In genomic region chr11:78262550-78262949, GRCm38 (mm10) we compare ENCODE assay signal across 8 mouse cellular contexts. TPM values are rescaled to one million over a fixed set of nuclear protein-coding genes. Genes with fewer than 3 reads are reported as not detected.
DNase-seq lines count a peak whose midpoint lies in the region; ATAC-seq lines count a peak whose summit lies in the region.

No protein-coding gene starts in this region.

- peak overlapping the region; percentile 75 for H3K4me2 ChIP-seq in forebrain, embryonic 14.5 days (ENCODE audit: low read length)

- peak overlapping the region; percentile 85; the same call in 1 of the 2 replicates for H3K9ac ChIP-seq in forebrain, embryonic 14.5 days (ENCODE audit: low read length)

- peaks cover 7% of the 10 kb centered on the region; the same call in 1 of the 2 replicates for H3K4me1 ChIP-seq in forebrain, embryonic 14.5 days (ENCODE audit: control insufficient read depth, insufficient read depth, low read length)

- H3K36me3 ChIP-seq in forebrain, embryonic 14.5 days (ENCODE audit: control insufficient read depth, insufficient read depth, low read length), result peaks cover 41% of the 10 kb centered on the region

- H3K9me3 ChIP-seq in forebrain, embryonic 14.5 days (replicated peaks; ENCODE audit: control insufficient read depth, low read length), result no peaks in the 10 kb centered on the region

- H3K27ac ChIP-seq in forebrain, embryonic 14.5 days (ENCODE audit: low read depth, low read length), result no peak overlapping the region

- DNase-seq in R1 (ENCODE audit: low read depth, low spot score), result peak; percentile 91
- DNase-seq in cerebellum, adult 11-12 months, result peak; percentile 43
- DNase-seq in forebrain, embryonic 14.5 days (ENCODE audit: low spot score), result peak; percentile 76
- peak; percentile 54 for DNase-seq in heart, postnatal 4 days
- peak; percentile 25 to 52 for DNase-seq in layer of hippocampus, postnatal 14 days (ENCODE audit: low spot score in 2 of 2)
- DNase-seq in lung, postnatal 14 days, result peak; percentile 62
- peak; percentile 49 for DNase-seq in right cerebral cortex, adult 18-20 months

- no peaks in the 10 kb centered on the region for H3K27me3 ChIP-seq in forebrain, embryonic 14.5 days (replicated peaks; ENCODE audit: control insufficient read depth, insufficient read depth, low read length)

- peak overlapping the region; percentile 79 for H3K4me3 ChIP-seq in forebrain, embryonic 14.5 days (ENCODE audit: low read depth, low read length)

- WGBS in forebrain, embryonic 14.5 days, result 4% methylated on average over 8 of the region's 8 CpGs

- no peak for ATAC-seq in forebrain, embryonic 14.5 days
- ATAC-seq in inflammation-experienced regulatory T-cells, adult 6 months, result no peak

RNA-seq across cellular contexts. Expression of gene 2610507B11Rik, which starts 1.0 kb away (rescaled TPM):
- polyA plus RNA-seq in forebrain, embryonic 14.5 days (2014; fragmentation: Nextera tagmentation; extraction: Ambion mirVana), result 49.4 and 56.0 TPM in 2 replicates
- total RNA-seq in heart, postnatal 4 days (2021), result 100 to 1,000 TPM; 178 to 185 TPM
- 100 to 1,000 TPM; 210 TPM for total RNA-seq in layer of hippocampus, postnatal 14 days (2021)
- 10 to 100 TPM; 26.4 to 41.9 (median 27.3) TPM for polyA plus RNA-seq in inflammation-experienced regulatory T-cells, adult 6 months (2017; shearing (Covaris generic))

RNA-seq across cellular contexts. Expression of gene Supt6, which starts 16.8 kb away (rescaled TPM):
- polyA plus RNA-seq in forebrain, embryonic 14.5 days (2014; fragmentation: Nextera tagmentation; extraction: Ambion mirVana), result 17.7 and 21.7 TPM in 2 replicates
- 10 to 100 TPM; 35.7 to 37.2 TPM for total RNA-seq in heart, postnatal 4 days (2021)
- 100 to 1,000 TPM; 102 to 112 TPM for total RNA-seq in layer of hippocampus, postnatal 14 days (2021)
- 10 to 100 TPM; 16.6 to 18.7 (median 16.9) TPM for polyA plus RNA-seq in inflammation-experienced regulatory T-cells, adult 6 months (2017; shearing (Covaris generic))

RNA-seq across cellular contexts. Expression of gene Sdf2, which starts 17.0 kb away (rescaled TPM):
- polyA plus RNA-seq in forebrain, embryonic 14.5 days (2014; fragmentation: Nextera tagmentation; extraction: Ambion mirVana), result 82.4 and 90.2 TPM in 2 replicates
- 10 to 100 TPM; 41.2 to 43.9 TPM for total RNA-seq in heart, postnatal 4 days (2021)
- 10 to 100 TPM; 64.4 to 66.4 TPM for total RNA-seq in layer of hippocampus, postnatal 14 days (2021)
- polyA plus RNA-seq in inflammation-experienced regulatory T-cells, adult 6 months (2017; shearing (Covaris generic)), result 100 to 1,000 TPM; 103 to 118 (median 104) TPM

RNA-seq across cellular contexts. Expression of gene BC030499, which starts 28.1 kb away (rescaled TPM):
- 0.19 and 0.43 TPM in 2 replicates for polyA plus RNA-seq in forebrain, embryonic 14.5 days (2014; fragmentation: Nextera tagmentation; extraction: Ambion mirVana)
- 1 to 10 TPM; 1.2 to 1.4 TPM for total RNA-seq in heart, postnatal 4 days (2021)
- 1 to 10 TPM; 1.4 to 2.6 TPM for total RNA-seq in layer of hippocampus, postnatal 14 days (2021)
- polyA plus RNA-seq in inflammation-experienced regulatory T-cells, adult 6 months (2017; shearing (Covaris generic)), result under 1 TPM; 0.44 to 0.79 (median 0.48) TPM

RNA-seq across cellular contexts. Expression of gene Spag5, which starts 38.8 kb away (rescaled TPM):
- polyA plus RNA-seq in forebrain, embryonic 14.5 days (2014; fragmentation: Nextera tagmentation; extraction: Ambion mirVana), result 21.5 and 25.4 TPM in 2 replicates
- 10 to 100 TPM; 32.6 to 33.2 TPM for total RNA-seq in heart, postnatal 4 days (2021)
- total RNA-seq in layer of hippocampus, postnatal 14 days (2021), result 1 to 10 TPM; 5.0 to 6.6 TPM
- 10 to 100 TPM in 1 of 3 experiments, 1 to 10 TPM in 2; 2.2 to 22.1 (median 3.4) TPM for polyA plus RNA-seq in inflammation-experienced regulatory T-cells, adult 6 months (2017; shearing (Covaris generic))

Comparison
In these comparisons a context has a peak if more than half of its experiments do, and no peak if none do; other contexts are left out.
1. DNase-seq: peak in every context shown above with its lines; median percentile 91 in R1; 76 in forebrain, embryonic 14.5 days; 62 in lung, postnatal 14 days; 54 in heart, postnatal 4 days; 49 in right cerebral cortex, adult 18-20 months; 43 in cerebellum, adult 11-12 months; 38 in layer of hippocampus, postnatal 14 days.